Mouse (Mus musculus) lung, embryonic 16.5 days (tissue): ENCODE measurements around the gene Phkb. TPM values are rescaled to one million over a fixed set of nuclear protein-coding genes. Genes with fewer than 3 reads are reported as not detected.

ENCODE experiments used
- ATAC-seq: fragments of 200-750 bp; cut with Nextera tagmentation; 2 replicates; pipeline ENCODE4 v1.8.0; 2017; ENCODE audit warnings: low read depth, mild to moderate bottlenecking, moderate library complexity
- H3K27ac ChIP-seq: fragments of 300-500 bp; sonication (generic); 2 replicates; pipeline ENCODE4 v1.5.1; 2014; ENCODE audit warnings: mild to moderate bottlenecking, control low read depth, low read length
- H3K27me3 ChIP-seq: fragments of 300-500 bp; sonication (generic); 2 replicates; pipeline ENCODE4 v1.6.1; 2014; ENCODE audit warnings: low read depth, low read length, mixed read lengths; ENCODE audit not compliant: control insufficient read depth, insufficient read depth
- H3K36me3 ChIP-seq: fragments of 300-500 bp; sonication (generic); 2 replicates; pipeline ENCODE4 v1.6.1; 2014; ENCODE audit warnings: low read length; ENCODE audit not compliant: control insufficient read depth, insufficient read depth
- H3K4me1 ChIP-seq: fragments of 300-500 bp; sonication (generic); replicated peaks from 2 replicates; pipeline ENCODE4 v1.6.1; 2014; ENCODE audit warnings: low read length, mixed read lengths; ENCODE audit not compliant: control insufficient read depth, insufficient read depth
- H3K4me2 ChIP-seq: fragments of 300-500 bp; sonication (generic); 2 replicates; pipeline ENCODE4 v1.6.1; 2014; ENCODE audit warnings: low read depth, low read length, control low read depth
- H3K4me3 ChIP-seq: fragments of 300-500 bp; sonication (generic); 2 replicates; pipeline ENCODE4 v1.5.1; 2014; ENCODE audit warnings: mild to moderate bottlenecking, low read length, control low read depth
- H3K9ac ChIP-seq: fragments of 300-500 bp; sonication (generic); 2 replicates; pipeline ENCODE4 v1.6.1; 2014; ENCODE audit warnings: low read length, control low read depth
- H3K9me3 ChIP-seq: fragments of 300-500 bp; sonication (generic); 2 replicates; pipeline ENCODE4 v1.6.1; 2016; ENCODE audit warnings: low read length; ENCODE audit not compliant: control insufficient read depth
- WGBS: fragments of 180-500 bp; shearing (Covaris S2); extraction: QIAGEN DNeasy Blood & Tissue Kit; methylation state at CpG from one replicate; pipeline ENCODE4 v1.1.7; 2014; 5-methylcytosine and 5-hydroxymethylcytosine counted together
- polyA plus RNA-seq: library from polyadenylated mRNA; unstranded; fragments of >200 nt; fragmentation: Nextera tagmentation; extraction: Ambion mirVana; gene quantifications from 2 replicates; pipeline ENCODE4 v1.2.1, GENCODE M21; 2015

Gene Phkb
- polyA plus RNA-seq, 1 experiment from 2014 or later: 41.9 TPM

- Histone ChIP-seq H3K9ac (no peak overlapping the region), H3K27me3 (no peaks in the 10 kb centered on the region), H3K4me2 (no peak overlapping the region), H3K9me3 (no peaks in the 10 kb centered on the region), H3K4me1 (no peaks in the 10 kb centered on the region), H3K27ac (no peak overlapping the region), H3K4me3 (no peak overlapping the region), H3K36me3 (no peaks in the 10 kb centered on the region)
- ATAC-seq: no peak
- WGBS: 38% methylated on average over 2 of the region's 2 CpGs
These were observed 201.3 kb downstream of the Phkb start for GRCm38 (mm10) chr8:86042049-86042448.

GRCm38 (mm10) chr8:86050882-86051281 lies 210.1 kb downstream of the Phkb start:
- WGBS: 80% methylated on average over 3 of the region's 3 CpGs
- Histone ChIP-seq H3K27me3 (no peaks in the 10 kb centered on the region), H3K4me1 (no peaks in the 10 kb centered on the region), H3K9me3 (no peaks in the 10 kb centered on the region), H3K9ac (no peak overlapping the region), H3K4me2 (no peak overlapping the region), H3K36me3 (no peaks in the 10 kb centered on the region), H3K4me3 (no peak overlapping the region), H3K27ac (no peak overlapping the region)
- no peak for ATAC-seq

GRCm38 (mm10) chr8:86052003-86052402 lies 211.2 kb downstream of the Phkb start:
- 79% methylated on average over 4 of the region's 4 CpGs for WGBS
- H3K27me3 ChIP-seq: no peaks in the 10 kb centered on the region
- H3K4me3 ChIP-seq: no peak overlapping the region
- peaks cover 5% of the 10 kb centered on the region; the same call in 1 of the 2 replicates for H3K36me3 ChIP-seq
- no peak overlapping the region for H3K4me2 ChIP-seq
- ATAC-seq: no peak
- no peak overlapping the region for H3K27ac ChIP-seq
- no peaks in the 10 kb centered on the region for H3K4me1 ChIP-seq
- no peak overlapping the region for H3K9ac ChIP-seq
- no peaks in the 10 kb centered on the region for H3K9me3 ChIP-seq

GRCm38 (mm10) chr8:86058618-86059017 lies 217.9 kb downstream of the Phkb start:
- 76% methylated on average over 5 of the region's 5 CpGs for WGBS
- no peak for ATAC-seq
- Histone ChIP-seq H3K4me1 (no peaks in the 10 kb centered on the region), H3K9me3 (no peaks in the 10 kb centered on the region), H3K27ac (no peak overlapping the region), H3K36me3 (peaks cover 11% of the 10 kb centered on the region; the same call in 1 of the 2 replicates), H3K4me2 (no peak overlapping the region), H3K27me3 (no peaks in the 10 kb centered on the region), H3K4me3 (no peak overlapping the region), H3K9ac (no peak overlapping the region)

- Histone ChIP-seq H3K4me2 (no peak overlapping the region), H3K9me3 (no peaks in the 10 kb centered on the region), H3K36me3 (peaks cover 11% of the 10 kb centered on the region; the same call in 1 of the 2 replicates), H3K4me1 (no peaks in the 10 kb centered on the region), H3K27ac (no peak overlapping the region), H3K9ac (no peak overlapping the region), H3K27me3 (no peaks in the 10 kb centered on the region), H3K4me3 (no peak overlapping the region)
- 55% methylated on average over 5 of the region's 5 CpGs for WGBS
- no peak for ATAC-seq
These were observed 218.4 kb downstream of the Phkb start for GRCm38 (mm10) chr8:86059130-86059529.

GRCm38 (mm10) chr8:86063411-86063810 lies 222.7 kb downstream of the Phkb start:
- WGBS: 93% methylated on average over 2 of the region's 2 CpGs
- ATAC-seq: no peak
- Histone ChIP-seq H3K36me3 (no peaks in the 10 kb centered on the region; the same call in 1 of the 2 replicates), H3K27me3 (no peaks in the 10 kb centered on the region), H3K27ac (no peak overlapping the region), H3K4me3 (no peak overlapping the region), H3K4me2 (no peak overlapping the region), H3K9me3 (no peaks in the 10 kb centered on the region), H3K4me1 (no peaks in the 10 kb centered on the region), H3K9ac (no peak overlapping the region)

- Histone ChIP-seq H3K27ac (no peak overlapping the region), H3K9me3 (no peaks in the 10 kb centered on the region), H3K4me1 (no peaks in the 10 kb centered on the region), H3K36me3 (no peaks in the 10 kb centered on the region), H3K4me3 (no peak overlapping the region), H3K9ac (no peak overlapping the region), H3K27me3 (no peaks in the 10 kb centered on the region), H3K4me2 (no peak overlapping the region)
- WGBS: 85% methylated on average over 1 of the region's 1 CpGs
- ATAC-seq: no peak
These were observed 238.7 kb downstream of the Phkb start for GRCm38 (mm10) chr8:86079433-86079832.

DNA sequence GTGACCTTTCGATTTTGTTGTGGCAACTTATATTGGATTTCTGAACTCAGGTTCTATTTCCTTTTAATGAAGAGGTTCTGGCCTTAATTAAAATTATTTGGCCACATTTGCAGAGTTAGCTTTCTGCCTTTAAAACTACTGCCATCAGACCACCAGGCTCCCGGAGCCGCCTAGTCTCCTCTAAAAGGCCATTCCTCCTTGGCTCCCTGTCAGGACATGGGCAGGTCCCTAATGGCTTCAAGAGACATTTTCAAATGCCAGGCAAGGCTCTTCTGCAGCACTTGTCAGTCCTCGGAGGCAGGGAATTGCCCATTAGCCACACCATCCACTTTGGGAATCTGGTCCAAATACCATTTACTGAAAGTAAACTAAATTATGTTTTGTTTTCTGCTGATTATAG lies 242.6 kb downstream of the Phkb start:
- H3K27ac ChIP-seq: no peak overlapping the region
- ATAC-seq: no peak
- 59% methylated on average over 4 of the region's 4 CpGs for WGBS
- H3K4me3 ChIP-seq: no peak overlapping the region
- H3K27me3 ChIP-seq: no peaks in the 10 kb centered on the region
- H3K9ac ChIP-seq: no peak overlapping the region
- H3K36me3 ChIP-seq: no peaks in the 10 kb centered on the region
- no peaks in the 10 kb centered on the region for H3K9me3 ChIP-seq
- H3K4me1 ChIP-seq: no peaks in the 10 kb centered on the region
- H3K4me2 ChIP-seq: no peak overlapping the region

- H3K27me3 ChIP-seq: no peaks in the 10 kb centered on the region
- no peak overlapping the region for H3K9ac ChIP-seq
- H3K9me3 ChIP-seq: no peaks in the 10 kb centered on the region
- H3K36me3 ChIP-seq: no peaks in the 10 kb centered on the region
- H3K4me3 ChIP-seq: no peak overlapping the region
- H3K4me2 ChIP-seq: no peak overlapping the region
- no peak overlapping the region for H3K27ac ChIP-seq
- no peak for ATAC-seq
- WGBS: 83% methylated on average over 2 of the region's 2 CpGs
- H3K4me1 ChIP-seq: no peaks in the 10 kb centered on the region
These were observed 246.0 kb downstream of the Phkb start for GRCm38 (mm10) chr8:86086791-86087190.

DNA sequence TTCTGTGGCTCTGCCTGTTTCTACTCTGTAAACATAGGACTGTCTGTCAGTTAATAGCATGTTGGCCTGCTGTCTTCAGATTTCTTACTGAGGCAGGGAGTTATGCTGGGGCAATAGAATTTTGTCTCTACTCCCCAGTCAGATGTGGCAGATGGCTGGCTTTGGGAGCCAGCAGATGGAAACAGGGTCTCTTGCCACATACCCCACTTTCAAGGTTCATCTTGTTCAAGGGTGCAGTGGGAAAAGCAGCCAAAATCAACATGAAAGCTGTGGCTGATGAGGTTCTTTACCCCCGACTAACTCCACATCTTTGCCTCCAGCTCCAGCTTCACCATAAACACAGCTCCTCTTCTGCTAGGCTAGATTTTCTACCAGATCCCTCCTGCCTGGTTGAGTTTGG lies 246.7 kb downstream of the Phkb start:
- WGBS: 54% methylated on average over 1 of the region's 1 CpGs
- no peak overlapping the region for H3K9ac ChIP-seq
- no peaks in the 10 kb centered on the region for H3K9me3 ChIP-seq
- no peak overlapping the region for H3K4me2 ChIP-seq
- H3K36me3 ChIP-seq: no peaks in the 10 kb centered on the region
- no peaks in the 10 kb centered on the region for H3K4me1 ChIP-seq
- no peak overlapping the region for H3K27ac ChIP-seq
- no peak for ATAC-seq
- H3K27me3 ChIP-seq: no peaks in the 10 kb centered on the region
- no peak overlapping the region for H3K4me3 ChIP-seq
